Mouse (Mus musculus): ENCODE data around the gene Zmiz2. TPM values are rescaled to one million over a fixed set of nuclear protein-coding genes. Genes with fewer than 3 reads are reported as not detected.
"Not testable (repeated sequence)": the region's sequence is repeated elsewhere in the genome, so short reads cannot be mapped to it uniquely, and the experiment has no call there.

The Zmiz2 gene
- 11.1 and 14.8 TPM in 2 replicates for total RNA-seq (2017)

DNA sequence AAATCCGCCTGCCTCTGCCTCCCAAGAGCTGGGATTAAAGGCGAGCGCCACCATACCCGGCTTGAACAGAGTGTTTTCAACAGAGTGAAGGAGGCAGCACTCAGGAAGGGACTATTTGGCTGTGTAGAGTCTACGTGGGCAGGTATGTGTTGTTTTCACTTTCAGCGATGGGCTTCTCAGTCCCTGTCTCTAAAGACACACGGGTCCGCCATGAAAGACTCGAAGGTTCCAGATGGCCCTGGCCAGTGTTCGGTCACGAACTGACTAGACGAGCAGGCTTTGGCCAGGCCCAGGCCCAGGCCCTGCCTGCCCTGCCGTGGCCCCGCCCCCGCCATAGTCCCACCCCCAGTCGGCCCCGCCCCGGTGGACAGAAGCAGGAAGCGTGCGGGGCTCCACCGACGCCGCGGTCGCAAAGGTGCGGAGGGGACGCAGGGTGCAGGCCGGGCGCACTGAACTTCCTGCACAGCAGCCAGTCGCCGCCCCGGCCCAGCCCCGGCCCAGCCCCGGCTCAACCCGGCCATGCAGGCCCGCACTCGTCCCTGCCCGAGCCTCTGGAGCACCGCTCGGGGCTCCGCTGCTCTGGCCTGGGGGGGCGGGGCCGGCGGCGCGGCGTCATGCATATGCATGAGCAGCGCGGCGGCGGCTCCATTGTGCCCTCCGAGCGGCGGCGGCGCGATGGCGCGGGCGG, at the start of gene Zmiz2:
Gene Zmiz2 (plus strand): TSS at position 349 of the 688 bp plus-strand sequence.
- ATAC-seq (replicated peaks in 1 of 2; ENCODE audit: insufficient read depth in 1 of 2, low FRiP score in 2 of 2, low TSS enrichment in 1 of 2, low read depth in 1 of 2, poor library complexity in 2 of 2, severe bottlenecking in 2 of 2): peak; percentile 83 to 84

DNA sequence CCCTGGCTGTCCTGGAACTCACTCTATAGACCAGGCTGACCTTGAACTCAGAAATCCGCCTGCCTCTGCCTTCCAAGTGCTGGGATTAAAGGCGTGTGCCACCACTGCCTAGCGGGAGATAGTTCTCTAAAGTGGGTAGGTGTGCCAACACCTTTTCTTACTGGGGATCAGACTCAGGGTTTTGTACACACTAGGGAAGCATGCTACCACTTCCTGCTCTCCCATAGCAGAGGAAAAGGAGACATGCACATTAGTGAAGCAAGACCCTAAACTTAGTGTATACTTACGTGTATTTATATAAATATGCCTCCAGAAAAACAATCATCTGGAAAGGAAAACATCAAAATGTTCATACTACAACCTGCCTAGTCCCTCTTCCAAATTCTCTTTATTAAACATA, 42.9 kb upstream of the Zmiz2 start:
- ATAC-seq (replicated peaks in 1 of 2; ENCODE audit: insufficient read depth in 1 of 2, low FRiP score in 2 of 2, low TSS enrichment in 1 of 2, low read depth in 1 of 2, poor library complexity in 2 of 2, severe bottlenecking in 2 of 2): no peak

DNA sequence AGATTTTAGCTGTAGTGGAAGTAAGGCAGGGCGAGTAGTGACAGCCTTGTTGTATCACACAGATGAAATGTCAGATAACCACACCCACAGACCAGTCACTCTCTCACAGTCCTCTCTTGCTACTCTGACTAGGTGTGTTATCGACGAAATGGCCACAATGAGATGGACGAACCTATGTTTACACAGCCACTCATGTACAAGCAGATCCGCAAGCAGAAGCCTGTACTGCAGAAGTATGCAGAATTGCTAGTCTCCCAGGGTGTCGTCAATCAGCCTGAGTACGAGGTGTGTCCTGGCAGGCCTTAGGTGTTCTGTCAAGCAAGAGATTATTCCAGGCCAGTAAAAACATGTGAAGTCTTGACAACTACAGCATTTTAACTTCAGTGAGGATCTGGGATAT, 41.9 kb upstream of the Zmiz2 start:
- ATAC-seq (replicated peaks in 1 of 2; ENCODE audit: insufficient read depth in 1 of 2, low FRiP score in 2 of 2, low TSS enrichment in 1 of 2, low read depth in 1 of 2, poor library complexity in 2 of 2, severe bottlenecking in 2 of 2): no peak

DNA sequence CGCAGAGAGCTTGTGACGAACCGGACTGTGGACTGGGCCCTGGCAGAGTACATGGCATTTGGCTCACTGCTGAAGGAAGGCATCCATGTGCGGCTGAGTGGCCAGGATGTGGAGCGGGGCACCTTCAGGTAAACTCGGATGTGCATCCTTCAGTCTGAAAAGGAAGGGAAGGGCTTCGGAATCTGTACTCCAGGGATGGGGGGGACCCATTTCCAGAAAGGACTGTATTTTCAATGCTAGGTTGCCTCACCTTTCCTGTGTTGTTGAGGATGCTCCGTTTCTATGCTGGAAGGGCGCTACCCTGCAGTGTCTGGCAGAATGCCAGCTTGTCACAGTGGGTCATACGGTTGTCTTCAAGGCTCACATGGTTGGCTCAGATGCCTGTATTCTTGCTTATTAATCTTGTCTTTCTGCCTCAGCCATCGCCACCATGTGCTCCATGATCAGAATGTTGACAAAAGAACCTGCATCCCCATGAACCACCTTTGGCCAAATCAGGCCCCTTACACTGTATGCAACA, 40.1 kb upstream of the Zmiz2 start:
- no peak for ATAC-seq (replicated peaks in 1 of 2; ENCODE audit: insufficient read depth in 1 of 2, low FRiP score in 2 of 2, low TSS enrichment in 1 of 2, low read depth in 1 of 2, poor library complexity in 2 of 2, severe bottlenecking in 2 of 2)

DNA sequence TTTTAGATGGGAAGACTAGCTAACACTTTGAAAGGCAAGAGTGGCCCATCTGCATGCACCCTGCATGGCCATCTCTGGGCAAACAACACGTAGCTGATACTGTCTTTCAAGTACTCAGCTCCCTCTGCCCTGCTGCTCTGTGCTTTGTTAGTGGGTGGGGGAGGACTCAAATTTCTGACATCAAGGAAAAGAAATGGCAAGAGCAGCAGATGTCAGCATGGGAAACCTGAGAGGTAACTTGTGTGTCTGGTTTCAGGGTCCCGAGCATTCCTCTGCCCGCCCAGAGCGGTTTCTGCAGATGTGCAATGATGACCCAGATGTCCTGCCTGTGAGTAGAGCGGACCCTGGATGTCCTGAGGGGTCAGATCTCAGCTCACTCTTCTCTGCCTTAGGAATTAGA, 39.3 kb upstream of the Zmiz2 start:
- ATAC-seq (replicated peaks in 1 of 2; ENCODE audit: insufficient read depth in 1 of 2, low FRiP score in 2 of 2, low TSS enrichment in 1 of 2, low read depth in 1 of 2, poor library complexity in 2 of 2, severe bottlenecking in 2 of 2): no peak

DNA sequence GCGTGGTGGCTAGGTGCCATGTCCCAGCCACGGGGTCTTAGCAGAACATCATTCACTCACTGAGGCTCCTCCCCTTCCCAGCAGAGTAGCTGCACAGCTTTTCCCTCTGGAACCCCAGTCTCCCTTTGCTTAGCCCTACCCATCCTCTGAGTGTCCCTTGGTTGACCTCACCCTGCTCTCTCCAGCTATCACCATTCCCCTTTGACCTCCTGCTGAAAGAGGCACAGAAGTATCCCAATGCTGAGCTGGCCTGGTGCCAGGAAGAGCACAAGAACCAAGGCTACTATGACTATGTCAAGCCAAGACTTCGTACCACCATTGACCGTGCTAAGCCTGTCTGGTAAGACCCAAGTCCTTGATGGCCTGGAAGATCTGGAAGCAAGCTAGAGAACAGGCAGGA, 33.8 kb upstream of the Zmiz2 start:
- ATAC-seq (replicated peaks in 1 of 2; ENCODE audit: insufficient read depth in 1 of 2, low FRiP score in 2 of 2, low TSS enrichment in 1 of 2, low read depth in 1 of 2, poor library complexity in 2 of 2, severe bottlenecking in 2 of 2): no peak

DNA sequence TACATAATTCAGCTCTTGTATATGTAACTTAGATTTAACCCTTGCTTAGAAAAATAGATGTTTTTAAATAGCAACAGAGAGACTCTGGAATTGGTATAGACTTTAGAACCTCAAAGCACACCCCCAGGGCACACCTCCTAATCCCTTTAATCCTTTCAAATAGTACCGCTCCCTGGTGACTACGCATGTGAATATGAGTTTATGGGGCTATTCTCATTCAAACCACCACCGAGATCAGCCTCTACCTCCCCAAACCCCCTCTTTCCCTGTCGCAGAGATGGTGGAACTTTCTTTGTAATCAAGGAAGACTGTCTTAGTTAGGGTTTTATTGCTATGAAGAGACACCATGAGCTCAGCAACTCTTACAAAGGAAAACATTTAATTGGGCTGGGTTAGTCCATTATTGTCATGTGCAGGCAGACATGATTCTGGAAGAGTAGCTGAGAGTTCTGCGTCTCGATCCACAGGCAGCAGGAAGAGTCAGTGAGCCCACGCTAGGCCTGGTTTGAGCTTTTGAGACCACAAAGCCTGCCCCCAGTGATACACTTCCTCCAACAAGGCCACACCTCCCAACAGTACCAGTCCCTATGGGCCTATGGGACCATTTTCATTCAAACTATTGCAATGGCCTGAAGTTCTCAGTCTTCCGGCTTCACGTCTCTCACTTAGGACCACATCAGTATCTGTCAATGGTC, 24.1 kb upstream of the Zmiz2 start:
- no peak for ATAC-seq (replicated peaks in 1 of 2; ENCODE audit: insufficient read depth in 1 of 2, low FRiP score in 2 of 2, low TSS enrichment in 1 of 2, low read depth in 1 of 2, poor library complexity in 2 of 2, severe bottlenecking in 2 of 2)

DNA sequence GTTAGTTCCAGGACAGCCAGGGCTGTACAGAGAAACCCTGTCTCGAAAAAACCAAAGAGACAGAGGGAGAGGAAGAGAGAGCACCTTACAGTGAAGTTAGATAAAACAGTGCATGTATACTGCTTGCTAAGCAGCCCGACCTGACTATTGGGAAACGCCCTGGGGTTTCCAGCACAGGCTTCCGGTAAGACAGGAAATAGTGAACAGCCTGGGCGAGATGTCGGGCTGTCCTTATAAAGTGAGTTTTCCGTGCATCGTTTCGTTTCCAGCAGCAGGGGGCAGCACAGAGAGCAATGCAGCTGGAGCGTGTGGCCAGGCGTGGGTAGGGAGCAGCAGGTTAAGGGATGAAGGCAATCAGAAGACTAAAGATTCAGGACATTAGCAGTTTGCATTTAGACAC, 23.0 kb upstream of the Zmiz2 start:
- ATAC-seq (replicated peaks in 1 of 2; ENCODE audit: insufficient read depth in 1 of 2, low FRiP score in 2 of 2, low TSS enrichment in 1 of 2, low read depth in 1 of 2, poor library complexity in 2 of 2, severe bottlenecking in 2 of 2): peak; percentile 91 to 97

DNA sequence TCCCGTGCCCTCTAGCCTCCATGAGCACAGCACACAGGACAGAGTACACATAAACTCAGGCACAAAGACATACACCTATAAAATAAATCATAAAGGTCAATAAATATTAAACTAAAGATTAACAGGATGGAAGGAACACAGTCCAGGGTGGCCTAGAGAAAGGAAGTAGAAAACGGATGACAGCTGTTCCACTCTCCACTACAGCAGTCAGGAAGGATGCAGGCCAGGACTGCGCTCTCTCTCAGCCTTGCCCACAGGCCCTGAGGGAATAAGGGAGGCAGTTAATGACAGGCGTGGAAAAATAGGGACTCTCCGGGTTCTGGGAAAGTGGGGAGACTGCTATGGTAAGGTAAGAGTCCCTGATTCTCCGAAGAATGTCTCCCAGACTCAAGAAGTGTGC, 22.4 kb upstream of the Zmiz2 start:
- ATAC-seq (replicated peaks in 1 of 2; ENCODE audit: insufficient read depth in 1 of 2, low FRiP score in 2 of 2, low TSS enrichment in 1 of 2, low read depth in 1 of 2, poor library complexity in 2 of 2, severe bottlenecking in 2 of 2): no peak

DNA sequence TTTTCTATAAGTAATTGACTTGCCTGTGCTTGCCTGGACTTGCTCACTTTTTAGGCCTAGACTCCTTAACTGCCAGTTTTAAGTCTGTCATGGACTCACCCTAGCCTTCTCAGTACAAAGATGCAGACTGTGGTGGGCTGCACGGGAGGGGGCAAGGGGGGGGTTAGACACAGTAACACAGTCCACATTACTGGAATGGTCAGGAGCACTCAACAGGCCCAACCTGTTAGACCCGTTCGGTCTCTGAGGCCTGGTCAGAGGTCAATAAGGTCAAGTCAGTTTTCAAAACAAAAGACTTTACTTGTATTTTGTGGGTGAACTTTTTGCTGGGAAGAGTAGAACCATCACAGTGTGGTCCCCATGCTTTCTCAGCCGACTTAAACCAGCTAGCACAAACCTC, 21.7 kb upstream of the Zmiz2 start:
- ATAC-seq (replicated peaks in 1 of 2; ENCODE audit: insufficient read depth in 1 of 2, low FRiP score in 2 of 2, low TSS enrichment in 1 of 2, low read depth in 1 of 2, poor library complexity in 2 of 2, severe bottlenecking in 2 of 2): no peak

DNA sequence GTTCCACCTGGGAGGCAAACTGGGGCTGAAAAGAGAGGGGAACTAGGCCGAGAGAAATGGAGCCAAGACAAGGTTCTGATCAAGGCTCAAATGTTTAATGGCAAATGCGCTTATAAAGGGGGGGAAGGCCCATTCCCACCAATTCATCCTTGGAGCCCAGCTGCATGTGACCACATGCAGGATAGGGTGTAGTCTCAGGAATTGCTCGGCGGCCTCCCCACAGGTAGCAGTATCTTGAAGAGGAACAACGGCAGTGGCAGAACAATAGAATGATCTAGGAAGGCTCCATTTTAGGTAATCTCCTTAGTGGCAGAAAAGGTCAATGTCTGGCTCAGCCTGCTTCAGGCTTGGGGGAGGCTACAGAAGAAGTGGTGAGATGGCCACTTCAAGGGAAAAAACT, 20.9 kb upstream of the Zmiz2 start:
- ATAC-seq (replicated peaks in 1 of 2; ENCODE audit: insufficient read depth in 1 of 2, low FRiP score in 2 of 2, low TSS enrichment in 1 of 2, low read depth in 1 of 2, poor library complexity in 2 of 2, severe bottlenecking in 2 of 2): not testable (repeated sequence)

DNA sequence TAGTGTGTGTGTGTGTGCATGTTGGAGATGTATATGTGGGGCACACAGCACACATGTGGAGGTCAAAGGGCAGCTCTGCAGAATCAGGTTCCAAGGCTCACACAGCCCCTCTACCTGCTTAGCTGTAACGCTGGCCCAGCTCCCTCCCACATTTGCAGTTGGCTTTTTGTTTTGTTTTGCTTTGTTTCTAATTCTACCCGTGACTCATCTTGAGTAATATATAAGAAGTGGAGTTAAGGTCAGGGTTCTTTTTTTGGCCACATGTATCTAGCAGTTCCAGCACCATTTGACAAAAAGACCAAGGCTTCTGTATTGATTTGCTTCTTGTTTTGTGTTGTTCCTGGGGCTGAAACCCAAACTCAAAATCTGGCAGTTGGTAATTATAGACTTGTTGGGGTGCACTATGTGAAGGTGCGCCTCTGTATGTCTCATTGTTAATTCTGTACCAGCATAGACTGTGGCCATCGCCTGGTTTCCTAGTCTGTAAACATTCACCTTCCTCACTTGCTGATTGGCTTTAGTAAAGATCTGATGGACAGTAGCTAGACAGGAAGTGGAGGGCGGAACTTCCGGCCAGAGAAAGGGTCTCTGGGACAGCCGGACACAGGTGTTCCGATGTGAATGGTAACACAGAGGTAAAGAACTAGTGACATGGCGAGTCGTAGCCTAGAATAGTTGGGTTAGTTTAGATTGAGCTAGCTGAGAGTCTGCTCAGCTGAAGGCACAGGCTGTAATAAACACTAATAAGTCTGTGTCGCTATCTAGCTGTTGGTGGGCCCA, 17.3 kb upstream of the Zmiz2 start:
- ATAC-seq (replicated peaks in 1 of 2; ENCODE audit: insufficient read depth in 1 of 2, low FRiP score in 2 of 2, low TSS enrichment in 1 of 2, low read depth in 1 of 2, poor library complexity in 2 of 2, severe bottlenecking in 2 of 2): no peak

DNA sequence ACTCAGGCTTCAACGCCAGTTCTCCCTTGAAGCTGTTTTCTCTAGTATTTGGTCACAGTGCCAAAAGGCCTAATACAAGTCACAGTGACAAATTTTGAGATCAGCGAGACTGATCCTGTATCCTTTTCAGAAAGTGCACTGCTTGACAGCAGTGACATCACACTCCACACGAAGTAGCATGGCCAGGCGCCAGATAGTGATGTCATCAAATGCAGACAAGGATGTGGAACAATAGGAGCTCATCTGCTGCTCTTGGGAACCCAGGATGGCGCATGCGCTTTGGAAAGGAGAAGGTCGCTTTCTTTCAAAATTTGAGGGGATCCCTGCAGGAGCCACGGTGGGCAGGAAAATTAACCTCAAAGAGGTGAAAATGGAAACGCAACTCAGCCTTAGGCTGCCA, 16.1 kb upstream of the Zmiz2 start:
- no peak for ATAC-seq (replicated peaks in 1 of 2; ENCODE audit: insufficient read depth in 1 of 2, low FRiP score in 2 of 2, low TSS enrichment in 1 of 2, low read depth in 1 of 2, poor library complexity in 2 of 2, severe bottlenecking in 2 of 2)

DNA sequence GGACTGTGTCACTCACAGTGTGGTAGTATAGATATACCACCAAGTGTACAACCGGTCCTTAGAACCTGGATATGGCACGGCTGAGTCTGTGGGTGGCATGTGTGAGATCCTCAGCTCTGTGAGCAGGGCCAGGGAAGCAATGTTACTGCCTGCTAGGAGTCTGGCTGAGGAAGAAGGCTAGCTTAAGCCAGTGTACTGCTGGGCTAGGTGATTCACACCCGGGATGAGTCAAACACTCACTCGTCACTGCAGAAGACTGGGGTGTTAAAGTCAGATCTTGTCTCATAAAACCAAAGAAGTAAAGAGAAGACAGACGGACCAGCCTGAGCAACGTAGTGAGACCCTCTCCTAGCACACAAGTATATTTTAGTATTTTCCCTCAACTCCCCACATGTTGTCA, 8.0 kb upstream of the Zmiz2 start:
- no peak for ATAC-seq (replicated peaks in 1 of 2; ENCODE audit: insufficient read depth in 1 of 2, low FRiP score in 2 of 2, low TSS enrichment in 1 of 2, low read depth in 1 of 2, poor library complexity in 2 of 2, severe bottlenecking in 2 of 2)

DNA sequence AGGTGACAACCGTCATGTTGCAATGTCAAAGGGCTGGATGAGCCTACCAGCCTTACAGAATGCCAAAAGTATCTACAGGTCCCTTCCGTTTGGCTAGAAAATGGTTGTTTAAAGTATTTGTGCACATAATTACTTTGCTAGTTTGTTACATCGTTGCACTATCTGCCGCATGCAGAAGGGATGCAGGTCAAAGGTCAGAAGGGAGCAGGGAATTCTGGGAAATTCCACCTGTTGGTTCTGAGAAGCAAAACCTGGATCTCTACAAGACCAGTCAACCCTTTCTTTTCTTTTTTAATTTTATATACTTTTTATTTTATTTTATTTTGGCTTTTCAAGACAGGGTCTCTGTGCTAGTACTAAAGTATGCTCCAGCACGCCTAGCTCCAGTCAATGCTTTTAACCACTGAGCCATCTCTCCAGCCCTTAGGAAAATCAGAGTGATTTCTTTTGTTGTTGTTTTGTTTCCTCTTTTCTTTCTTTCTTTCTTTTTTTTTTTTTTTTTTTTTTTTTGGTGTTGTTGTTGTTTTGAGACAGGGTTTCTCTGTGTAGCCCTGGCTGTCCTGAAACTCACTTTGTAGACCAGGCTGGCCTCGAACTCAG, 648 bp upstream of the Zmiz2 start:
- no peak for ATAC-seq (replicated peaks in 1 of 2; ENCODE audit: insufficient read depth in 1 of 2, low FRiP score in 2 of 2, low TSS enrichment in 1 of 2, low read depth in 1 of 2, poor library complexity in 2 of 2, severe bottlenecking in 2 of 2)

DNA sequence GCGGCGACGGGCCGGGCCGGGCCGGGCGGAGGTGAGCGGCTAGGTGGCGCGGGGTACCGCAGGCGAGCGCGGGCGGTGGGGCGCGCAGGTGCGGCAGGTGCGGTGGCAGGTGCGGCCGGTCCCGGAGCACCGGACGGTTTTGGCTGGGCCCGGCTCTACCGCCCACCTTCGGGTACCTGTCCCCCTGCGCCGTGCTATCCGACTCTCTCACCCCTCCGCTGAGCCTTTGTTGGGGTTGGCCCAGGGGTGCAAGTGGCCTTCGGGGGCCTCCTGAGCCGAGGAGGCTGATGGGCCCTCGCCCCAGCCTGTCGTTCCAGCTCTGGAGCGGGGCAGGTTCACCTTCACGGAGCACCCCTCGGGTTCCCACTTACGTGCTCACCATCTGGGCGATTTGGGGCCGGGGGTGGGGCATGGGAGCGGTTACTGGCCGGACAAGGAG, 628 bp downstream of the Zmiz2 start:
- ATAC-seq (replicated peaks in 1 of 2; ENCODE audit: insufficient read depth in 1 of 2, low FRiP score in 2 of 2, low TSS enrichment in 1 of 2, low read depth in 1 of 2, poor library complexity in 2 of 2, severe bottlenecking in 2 of 2): no peak

DNA sequence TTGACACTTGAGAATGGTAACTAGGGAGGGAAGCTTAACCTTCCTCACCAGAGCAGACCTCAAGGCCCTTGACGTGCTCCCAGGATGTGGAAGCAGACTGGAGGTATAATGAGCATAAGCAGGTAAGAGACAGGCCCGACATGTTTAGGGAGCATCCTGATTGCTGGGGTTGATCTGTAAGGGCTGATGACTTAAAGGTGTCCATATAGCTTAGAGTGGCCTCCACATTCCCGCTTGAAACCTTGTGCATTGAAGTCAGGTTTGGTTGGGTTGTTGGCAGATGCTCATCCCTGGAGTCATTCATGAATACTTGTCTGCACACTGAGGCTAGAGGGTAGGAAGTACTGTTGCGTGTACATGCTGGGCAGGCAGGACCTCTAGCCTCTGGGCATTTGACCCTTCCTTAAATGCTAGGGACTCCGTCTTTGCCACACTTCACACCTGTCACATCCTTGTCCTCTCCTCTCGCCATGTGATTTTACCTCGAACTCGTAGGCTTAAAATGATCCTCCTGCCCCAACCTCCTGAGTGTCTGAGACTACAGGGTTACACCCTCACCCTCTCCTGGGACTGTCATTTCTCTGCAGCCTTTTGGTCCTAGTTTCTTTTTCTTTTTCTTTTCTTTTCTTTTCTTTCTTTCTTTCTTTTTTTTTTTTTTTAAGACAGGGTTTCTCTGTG, 1.6 kb downstream of the Zmiz2 start:
- ATAC-seq (replicated peaks in 1 of 2; ENCODE audit: insufficient read depth in 1 of 2, low FRiP score in 2 of 2, low TSS enrichment in 1 of 2, low read depth in 1 of 2, poor library complexity in 2 of 2, severe bottlenecking in 2 of 2): no peak

Data from hematopoietic stem cell, adult 5-6 weeks (primary cell).